Mouse (Mus musculus) lung, adult 2 months (tissue): ENCODE data around the gene Zfp646.

Experiments
- CTCF ChIP-seq: fragments of 200-500 bp; IDR thresholded peaks from 2 replicates; pipeline ENCODE4 v1.5.1; 2011; ENCODE audit warnings: mild to moderate bottlenecking, low read length, control low read depth; ENCODE audit not compliant: insufficient read depth
- POLR2A ChIP-seq: fragments of 200-500 bp; IDR thresholded peaks from 2 replicates; pipeline ENCODE4 v1.6.1; 2011; ENCODE audit warnings: low read depth, mild to moderate bottlenecking, control low read depth, low read length, borderline replicate concordance; ENCODE audit errors: extremely low read depth

GRCm38 (mm10) chr7:127835550-127835949, 40.5 kb upstream of the Zfp646 start:
- TF ChIP-seq CTCF (no peak), POLR2A (no peak)
